9 mouse cellular contexts compared by ENCODE assay signal in genomic region chr12:34658119-34658518, GRCm38 (mm10).
DNase-seq lines count a peak whose midpoint lies in the region; ATAC-seq and TF ChIP-seq lines count a peak whose summit lies in the region.
"Had no signal": no experiment of that assay in that cellular context is flagged by ENCODE, and none has a peak within 500 bp of the region (broad histone marks: within the 10 kb centered on the region; RNA-seq: fewer than 3 reads in every experiment).

No protein-coding gene starts in this region.

- H3K9ac ChIP-seq in hindbrain, embryonic 14.5 days = peak overlapping the region; percentile 17; the same call in 1 of the 2 replicates

- TF ChIP-seq CTCF in left cerebral cortex, adult 2 months (IDR thresholded peaks at IDR 0.05) = peak; percentile 81

- WGBS in forebrain, embryonic 10.5 days = 41% methylated on average over 6 of the region's 6 CpGs
- 39% methylated on average over 6 of the region's 6 CpGs for WGBS in hindbrain, embryonic 14.5 days

- H3K4me1 ChIP-seq in forebrain, embryonic 10.5 days = peaks cover 23% of the 10 kb centered on the region
- no peaks in the 10 kb centered on the region for H3K4me1 ChIP-seq in hindbrain, embryonic 14.5 days (replicated peaks; ENCODE audit: control insufficient read depth, insufficient read depth, low read length)

- DNase-seq in gastrocnemius, postnatal 10 days = peak; percentile 16
- DNase-seq in gastrocnemius, postnatal 25 days = no peak
- DNase-seq in ZHBTc4 (ENCODE audit: low read depth, low spot score) = peak; percentile 14
- peak; percentile 45 for DNase-seq in forebrain, embryonic 10.5 days (ENCODE audit: extremely low spot score, low spot score)
- peak; percentile 86 for DNase-seq in hindbrain, embryonic 14.5 days (ENCODE audit: low spot score)
- peak; percentile 45 to 59 for DNase-seq in left cerebral cortex, adult 2 months (ENCODE audit: extremely low spot score in 1 of 2, low spot score in 2 of 2)
- DNase-seq in neural tube, embryonic 10.5 days (ENCODE audit: extremely low spot score, low spot score) = peak; percentile 54
- no peak for DNase-seq in thymus, postnatal 0 days (ENCODE audit: low spot score)

- peaks cover 4% of the 10 kb centered on the region; the same call in 1 of the 2 replicates for H3K27me3 ChIP-seq in forebrain, embryonic 10.5 days (ENCODE audit: poor library complexity, severe bottlenecking)
- no peaks in the 10 kb centered on the region for H3K27me3 ChIP-seq in hindbrain, embryonic 14.5 days (ENCODE audit: control insufficient read depth, insufficient read depth, low read length)

- no peaks in the 10 kb centered on the region for H3K9me3 ChIP-seq in forebrain, embryonic 10.5 days
- no peaks in the 10 kb centered on the region for H3K9me3 ChIP-seq in hindbrain, embryonic 14.5 days (ENCODE audit: control insufficient read depth, low read length)
- H3K9me3 ChIP-seq: G1E had no signal

- H3K4me2 ChIP-seq in hindbrain, embryonic 14.5 days (replicated peaks) = peak overlapping the region; percentile 42

- no peak overlapping the region for H3K27ac ChIP-seq in forebrain, embryonic 10.5 days
- H3K27ac ChIP-seq in hindbrain, embryonic 14.5 days = no peak overlapping the region
- H3K27ac ChIP-seq in left cerebral cortex, adult 2 months = no peak overlapping the region

- H3K36me3 ChIP-seq in forebrain, embryonic 10.5 days (replicated peaks) = no peaks in the 10 kb centered on the region
- no peaks in the 10 kb centered on the region for H3K36me3 ChIP-seq in hindbrain, embryonic 14.5 days (replicated peaks; ENCODE audit: control insufficient read depth, insufficient read depth)
- H3K36me3 ChIP-seq: G1E had no signal

- peak; percentile 80 for ATAC-seq in hindbrain, embryonic 14.5 days (ENCODE audit: low FRiP score)

- intact Hi-C loops in left cerebral cortex, adult 2 months (cut with DNase I) = loop anchor here (5.0 to 10.0 kb wide), 4 partner anchors 206 to 1051 kb away; no protein-coding TSS in a partner anchor

- no peak overlapping the region for H3K4me3 ChIP-seq in forebrain, embryonic 10.5 days
- no peak overlapping the region for H3K4me3 ChIP-seq in hindbrain, embryonic 14.5 days (replicated peaks; ENCODE audit: low read length)
- peak overlapping the region; percentile 35 for H3K4me3 ChIP-seq in left cerebral cortex, adult 2 months

Comparison
In these comparisons a context has a peak if more than half of its experiments do, and no peak if none do; other contexts are left out.
1. DNase-seq: peak in gastrocnemius, postnatal 10 days (single experiment), ZHBTc4 (single experiment), forebrain, embryonic 10.5 days (single experiment), hindbrain, embryonic 14.5 days (single experiment), left cerebral cortex, adult 2 months (2 of 2) and neural tube, embryonic 10.5 days (single experiment); none in gastrocnemius, postnatal 25 days (single experiment) and thymus, postnatal 0 days (single experiment).